Mouse (Mus musculus) bone marrow, adult 2 months (tissue): ENCODE measurements around the gene Fam210b.

Experiments
- CTCF ChIP-seq: fragments of 200-500 bp; IDR thresholded peaks from 2 replicates; pipeline ENCODE4 v1.5.1; 2011; ENCODE audit warnings: low read length, control low read depth; ENCODE audit not compliant: control insufficient read depth, insufficient read depth
- POLR2A ChIP-seq: fragments of 200-500 bp; IDR thresholded peaks from 2 replicates; pipeline ENCODE4 v1.6.1; 2011; ENCODE audit warnings: low read depth, mild to moderate bottlenecking, control low read depth, low read length, borderline replicate concordance; ENCODE audit not compliant: control insufficient read depth

DNA sequence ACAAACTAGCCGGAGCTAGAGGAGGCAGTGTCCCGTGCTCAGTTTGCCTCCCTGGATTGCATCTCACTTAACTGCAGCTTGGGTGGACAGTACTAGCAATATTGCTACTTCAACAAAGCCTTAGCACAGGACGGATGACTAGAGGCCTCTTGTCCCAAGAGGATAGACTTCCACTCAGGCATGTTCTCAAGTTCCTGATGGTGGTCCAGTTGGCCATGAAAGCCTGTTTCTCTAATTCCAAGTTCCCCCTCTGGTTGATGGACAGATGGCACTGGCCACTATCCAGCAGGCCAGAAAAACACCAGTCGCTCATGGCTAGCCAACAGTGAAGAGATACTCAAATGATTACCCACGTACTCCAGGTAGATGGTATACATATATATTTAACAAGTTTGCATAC is 10.5 kb downstream of the Fam210b start:
- TF ChIP-seq CTCF (no peak), POLR2A (no peak)
